Mouse (Mus musculus) 3T3-L1 (cell line): ENCODE measurements around the gene Kcnk12.

ENCODE experiments used
- DNase-seq: peaks from one replicate; pipeline ENCODE4 v3.0.0-alpha.2; 2015; ENCODE audit warnings: low read depth, low spot score

Kcnk12 gene

GRCm38 (mm10) chr17:87787711-87788110 is 10.1 kb downstream of the Kcnk12 start:
- no peak for DNase-seq

GRCm38 (mm10) chr17:87785721-87786120 is 12.1 kb downstream of the Kcnk12 start:
- DNase-seq: no peak

GRCm38 (mm10) chr17:87784911-87785310 is 12.9 kb downstream of the Kcnk12 start:
- DNase-seq: no peak

- DNase-seq: no peak
Observed at GRCm38 (mm10) chr17:87784141-87784831, 13.5 kb downstream of the Kcnk12 start.

- no peak for DNase-seq
Observed at GRCm38 (mm10) chr17:87781244-87781643, 16.6 kb downstream of the Kcnk12 start.

DNA sequence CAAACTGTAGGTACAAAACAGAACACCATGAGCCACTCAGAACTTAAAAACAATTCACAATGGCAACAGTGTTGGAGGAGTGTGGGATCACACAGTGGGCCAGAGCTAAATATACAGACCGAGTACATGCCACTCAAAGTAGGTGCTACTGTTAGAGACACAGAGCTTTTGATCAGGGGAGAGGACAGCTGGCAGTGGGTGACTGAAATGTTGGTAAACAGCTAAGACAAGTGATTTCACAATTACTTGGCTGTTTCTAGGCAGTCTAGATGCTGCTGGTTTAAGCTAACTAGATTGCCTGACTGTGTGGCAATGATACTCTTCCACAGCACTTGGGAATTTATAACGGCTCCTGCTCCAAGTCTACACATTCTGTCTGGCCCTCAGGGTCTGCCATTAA is 17.6 kb downstream of the Kcnk12 start:
- DNase-seq: no peak

GRCm38 (mm10) chr17:87774982-87775381 is 22.8 kb downstream of the Kcnk12 start:
- DNase-seq: no peak

DNA sequence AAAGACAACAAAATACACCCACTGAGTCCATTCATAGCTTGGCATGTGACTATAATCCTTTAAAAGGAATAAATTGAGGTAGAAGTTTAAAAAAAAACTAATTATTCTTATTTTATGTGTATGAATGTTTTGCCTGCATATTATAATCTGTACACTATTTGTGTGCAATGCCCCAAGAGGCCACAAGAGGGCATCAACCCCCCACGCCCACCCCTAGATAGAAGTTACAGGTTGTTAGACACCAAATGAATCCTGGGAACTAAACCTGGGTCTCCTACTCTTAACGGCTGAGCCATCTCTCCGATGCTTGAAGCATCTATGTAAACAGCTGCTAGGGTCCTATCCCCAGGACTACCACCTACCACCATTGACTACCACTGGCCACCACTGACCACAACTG is 24.6 kb downstream of the Kcnk12 start:
- DNase-seq: no peak

GRCm38 (mm10) chr17:87770766-87771165 is 27.0 kb downstream of the Kcnk12 start:
- DNase-seq: peak; percentile 53

DNA sequence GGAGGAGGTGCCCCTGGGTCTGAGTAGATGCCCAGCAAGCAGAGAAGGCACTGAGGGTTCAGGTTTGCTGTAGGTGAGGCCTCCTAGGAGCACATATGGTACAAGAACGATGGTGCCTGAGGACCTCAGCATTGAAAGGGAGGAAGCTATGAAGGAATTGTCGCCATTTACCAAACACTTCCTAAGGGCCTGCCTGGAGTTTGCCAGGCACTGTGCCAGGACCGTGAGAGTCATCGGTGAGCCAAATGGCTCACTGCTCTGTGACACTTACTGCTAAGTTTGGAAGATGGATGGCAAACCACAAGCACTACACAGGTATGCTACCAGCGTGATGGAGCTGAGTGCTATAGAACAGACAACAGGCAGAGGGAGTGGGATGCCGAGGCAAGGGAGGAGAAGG is 30.9 kb downstream of the Kcnk12 start:
- DNase-seq: peak; percentile 28

DNA sequence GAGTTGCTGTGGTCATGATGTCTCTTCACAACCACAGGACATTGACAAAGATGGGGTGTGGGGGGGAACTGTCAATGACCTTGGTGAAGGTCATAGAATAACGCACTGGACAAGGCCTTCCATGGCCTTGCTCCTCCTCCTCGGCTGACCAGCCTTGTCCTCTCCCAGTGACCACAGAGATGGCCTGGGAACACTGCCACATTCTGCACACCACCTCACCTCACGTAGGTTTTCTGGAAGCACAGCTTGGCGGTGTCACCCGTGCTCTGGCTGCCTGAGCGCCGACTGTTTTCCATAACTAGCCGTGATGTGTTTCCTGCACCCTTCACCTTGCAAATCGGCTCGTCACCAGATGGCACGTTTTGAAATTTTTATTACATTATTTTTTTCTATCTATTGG is 32.8 kb downstream of the Kcnk12 start:
- no peak for DNase-seq

- peak; percentile 81 for DNase-seq
Observed at GRCm38 (mm10) chr17:87763146-87763545, 34.6 kb downstream of the Kcnk12 start.

DNA sequence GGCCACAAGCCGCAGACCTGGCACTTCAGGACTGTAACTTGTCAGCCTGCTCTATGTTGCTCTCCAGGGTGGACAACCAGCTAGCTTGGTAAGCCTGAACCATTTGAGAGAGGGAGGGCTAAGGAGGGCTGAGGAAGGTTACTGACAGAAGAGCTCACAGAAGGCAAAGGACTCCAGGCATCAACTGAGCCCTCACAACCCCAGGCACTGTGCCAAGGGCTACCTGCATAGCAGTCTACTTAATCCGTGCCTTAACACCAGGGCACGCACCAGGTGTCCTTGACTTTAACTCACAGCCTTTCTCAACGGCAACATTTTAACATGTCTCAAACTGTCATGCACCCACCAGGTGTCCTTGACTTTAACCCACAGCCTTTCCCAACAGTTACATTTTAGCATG is 37.5 kb downstream of the Kcnk12 start:
- no peak for DNase-seq

GRCm38 (mm10) chr17:87745926-87746888 is 51.6 kb downstream of the Kcnk12 start:
- DNase-seq: no peak

DNA sequence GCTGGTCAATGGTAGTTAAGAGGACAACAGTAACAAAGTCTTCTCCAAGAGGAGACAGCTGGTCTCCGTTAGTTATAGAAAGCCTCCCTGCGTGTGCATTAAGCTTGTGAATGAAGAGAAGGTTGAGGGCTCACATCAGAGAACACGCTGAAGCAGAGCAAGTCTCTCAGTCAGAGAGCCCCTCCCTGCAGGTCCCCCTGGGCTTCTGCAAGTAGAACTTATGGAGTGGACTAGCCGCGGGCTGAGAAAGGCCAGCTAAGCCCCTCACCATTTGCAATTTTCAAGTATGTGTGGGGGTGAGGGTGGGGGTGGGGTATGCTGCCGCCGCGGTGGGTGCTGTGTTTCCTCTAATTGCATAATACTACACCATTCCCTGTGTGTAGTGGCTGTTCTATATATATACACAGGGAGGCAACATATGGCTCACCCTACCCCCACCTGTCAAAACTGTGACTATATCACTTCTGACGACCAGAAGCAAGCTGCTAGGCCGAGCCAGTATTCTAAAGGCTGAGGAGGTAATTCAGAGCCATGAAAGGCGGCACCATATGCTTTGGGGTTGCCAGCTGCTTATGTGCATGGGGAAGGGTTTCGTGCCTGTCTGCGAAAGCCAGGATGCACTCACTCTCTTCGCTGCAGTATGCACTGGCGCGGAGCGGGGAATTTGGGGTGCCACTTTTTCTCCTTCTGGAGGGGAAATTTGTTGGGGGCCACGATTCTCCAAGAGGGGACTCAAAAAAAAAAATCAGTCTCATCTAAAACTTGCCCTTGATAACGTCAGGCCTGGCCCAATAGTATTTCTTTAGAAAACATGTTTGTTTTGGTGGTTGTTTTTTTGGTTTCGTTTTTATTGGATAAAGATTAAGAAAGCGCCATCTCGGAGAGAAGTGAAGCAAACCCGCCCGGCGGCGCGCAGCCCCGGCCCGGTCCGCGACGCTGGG is 52.5 kb downstream of the Kcnk12 start:
- DNase-seq: no peak

DNA sequence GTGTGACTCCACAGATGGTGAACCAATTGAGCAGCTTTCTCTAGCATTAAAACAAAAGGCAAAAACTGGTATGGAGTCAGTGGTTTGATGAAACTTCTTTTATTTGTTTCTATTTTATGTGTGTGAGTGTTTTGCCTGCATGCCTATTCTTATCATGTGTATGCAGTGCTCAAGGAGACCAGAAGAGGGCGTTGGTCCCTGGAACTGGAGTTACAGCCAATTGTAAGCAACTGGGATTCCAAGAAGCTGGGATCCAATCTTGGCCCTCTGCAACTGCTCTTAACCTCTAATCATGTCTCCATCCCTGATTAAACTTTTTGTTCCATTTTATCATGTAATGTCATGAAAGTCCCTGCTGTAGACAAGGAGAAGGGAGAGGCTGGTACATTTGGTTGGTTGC is 58.0 kb downstream of the Kcnk12 start:
- no peak for DNase-seq

DNA sequence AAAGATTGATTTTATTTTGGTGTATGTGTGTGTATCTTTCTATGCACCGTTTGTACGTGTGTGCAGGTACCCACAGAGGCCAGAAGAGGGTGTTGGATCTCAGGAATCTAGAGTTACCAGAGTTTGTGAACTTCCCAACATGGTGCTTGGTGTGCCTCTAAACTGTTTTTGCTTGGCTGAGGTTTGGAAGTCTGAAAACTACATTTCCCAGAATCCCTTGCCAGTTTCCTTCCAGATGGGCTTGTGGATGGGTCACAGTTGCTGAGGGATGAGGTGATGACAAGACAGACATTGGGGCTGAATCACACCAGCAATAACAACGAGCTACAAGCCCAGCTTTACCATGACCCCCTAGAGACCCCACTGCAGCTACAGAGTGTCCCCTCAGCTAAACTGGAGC is 60.6 kb downstream of the Kcnk12 start:
- DNase-seq: peak; percentile 21

GRCm38 (mm10) chr17:87734471-87734870 is 63.3 kb downstream of the Kcnk12 start:
- DNase-seq: no peak

DNA sequence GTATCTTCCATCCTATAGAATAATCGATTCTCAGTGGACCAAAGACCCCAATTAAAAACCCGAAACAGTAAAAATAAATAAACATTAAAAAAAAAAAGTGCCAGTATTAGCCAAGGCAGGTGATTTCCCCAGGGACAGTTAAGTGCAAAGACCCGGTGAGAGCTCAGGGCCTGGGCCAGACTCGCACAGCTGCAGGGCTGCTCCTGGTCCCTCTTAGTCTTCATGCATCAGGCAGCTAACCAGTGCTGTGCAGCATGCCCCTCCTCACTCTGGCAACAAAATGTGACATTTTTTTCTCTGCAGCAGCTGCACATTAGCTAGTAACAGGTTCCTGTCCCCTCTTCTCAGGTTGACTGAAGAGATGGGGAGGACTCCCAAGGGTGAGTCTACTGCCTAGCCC is 65.8 kb downstream of the Kcnk12 start:
- no peak for DNase-seq

DNA sequence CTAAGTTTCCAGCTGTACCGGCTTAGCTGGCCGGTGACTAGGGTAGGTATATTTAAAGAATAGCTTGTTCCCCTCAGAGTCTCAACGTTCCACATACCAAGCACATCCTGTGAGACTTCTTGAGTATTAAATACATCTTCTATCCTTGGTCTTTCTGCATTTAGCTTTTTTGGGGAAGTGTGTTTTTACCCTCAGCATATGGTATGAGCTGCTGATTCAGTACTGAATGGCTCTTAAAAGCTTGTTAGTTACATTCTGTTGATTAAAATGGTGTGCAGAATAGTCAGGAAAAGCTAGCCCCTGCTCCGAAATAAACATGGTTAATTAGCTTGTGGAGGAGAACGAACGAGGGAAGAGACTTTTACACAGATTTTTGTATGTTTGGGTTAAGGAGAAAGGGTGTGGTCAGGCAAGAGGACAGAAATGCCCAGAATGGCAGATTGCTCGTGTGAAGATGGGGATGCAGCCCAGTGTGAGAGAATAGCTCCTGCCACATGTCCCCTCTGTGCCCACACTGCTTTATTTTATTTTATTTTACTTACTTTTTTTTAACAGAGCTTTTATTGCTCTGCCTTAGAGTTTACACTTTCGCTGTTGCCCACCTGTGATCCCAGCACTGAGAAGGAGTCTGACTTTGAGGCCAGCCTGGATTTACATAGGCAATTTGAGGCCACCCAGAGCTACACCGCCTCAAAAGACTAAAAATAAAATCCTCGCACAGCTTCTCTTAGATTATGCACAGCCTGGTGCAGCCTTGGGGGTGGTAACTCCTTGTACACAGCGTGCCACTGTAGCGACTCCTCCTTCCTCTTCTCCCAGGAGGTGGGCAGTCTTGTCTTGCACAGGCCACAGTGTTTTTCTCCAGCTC is 71.1 kb downstream of the Kcnk12 start:
- no peak for DNase-seq

GRCm38 (mm10) chr17:87724727-87725126 is 73.1 kb downstream of the Kcnk12 start:
- no peak for DNase-seq
